Mouse (Mus musculus): ENCODE results near the gene Ccdc157. TPM values are rescaled to one million over a fixed set of nuclear protein-coding genes. Genes with fewer than 3 reads are reported as not detected.

Ccdc157 gene
- polyA plus RNA-seq, 1 experiment from 2014 or later = 8.5 TPM

Other genes with a start within 250 kb of the Ccdc157 start
- 5.4 and 6.8 TPM in 2 replicates for gene Slc35e4, start 245.6 kb downstream of the Ccdc157 start, polyA plus RNA-seq (2016; fragmentation: Nextera tagmentation; extraction: Ambion mirVana)
- 31.6 and 34.7 TPM in 2 replicates for gene Tcn2, start 228.1 kb downstream of the Ccdc157 start, polyA plus RNA-seq (2016; fragmentation: Nextera tagmentation; extraction: Ambion mirVana)
- gene Pes1, start 196.3 kb downstream of the Ccdc157 start, polyA plus RNA-seq (2016; fragmentation: Nextera tagmentation; extraction: Ambion mirVana) = 81.8 and 98.2 TPM in 2 replicates
- 0.13 and 0.22 TPM in 2 replicates for gene 4930556J24Rik, start 183.5 kb downstream of the Ccdc157 start, polyA plus RNA-seq (2016; fragmentation: Nextera tagmentation; extraction: Ambion mirVana)
- gene Gal3st1, start 176.7 kb downstream of the Ccdc157 start, polyA plus RNA-seq (2016; fragmentation: Nextera tagmentation; extraction: Ambion mirVana) = 1.1 and 1.3 TPM in 2 replicates
- gene Sec14l4, start 128.8 kb downstream of the Ccdc157 start, polyA plus RNA-seq (2016; fragmentation: Nextera tagmentation; extraction: Ambion mirVana) = not detected in 2 replicates
- gene Sec14l3, start 95.5 kb downstream of the Ccdc157 start, polyA plus RNA-seq (2016; fragmentation: Nextera tagmentation; extraction: Ambion mirVana) = not detected in 2 replicates
- 8.7 and 9.9 TPM in 2 replicates for gene Mtfp1, start 64.8 kb downstream of the Ccdc157 start, polyA plus RNA-seq (2016; fragmentation: Nextera tagmentation; extraction: Ambion mirVana)
- gene Sec14l2, start 36.9 kb downstream of the Ccdc157 start, polyA plus RNA-seq (2016; fragmentation: Nextera tagmentation; extraction: Ambion mirVana) = 2.6 and 3.0 TPM in 2 replicates
- gene Rnf215, start 25.1 kb downstream of the Ccdc157 start, polyA plus RNA-seq (2016; fragmentation: Nextera tagmentation; extraction: Ambion mirVana) = 22.0 and 25.8 TPM in 2 replicates
- gene Sf3a1, start 57 bp upstream of the Ccdc157 start, polyA plus RNA-seq (2016; fragmentation: Nextera tagmentation; extraction: Ambion mirVana) = 92.1 and 95.3 TPM in 2 replicates
- gene Tbc1d10a, start 26.5 kb upstream of the Ccdc157 start, polyA plus RNA-seq (2016; fragmentation: Nextera tagmentation; extraction: Ambion mirVana) = 29.4 and 32.3 TPM in 2 replicates
- 2.7 and 3.6 TPM in 2 replicates for gene Castor1, start 57.9 kb upstream of the Ccdc157 start, polyA plus RNA-seq (2016; fragmentation: Nextera tagmentation; extraction: Ambion mirVana)
- 0.09 TPM in 1 of 2 replicates, not detected in the other for gene Osm, start 76.1 kb upstream of the Ccdc157 start, polyA plus RNA-seq (2016; fragmentation: Nextera tagmentation; extraction: Ambion mirVana)
- gene Lif, start 97.3 kb upstream of the Ccdc157 start, polyA plus RNA-seq (2016; fragmentation: Nextera tagmentation; extraction: Ambion mirVana) = 0.05 and 0.09 TPM in 2 replicates

All from hindbrain, embryonic 10.5 days (tissue).